Mouse (Mus musculus): ENCODE measurements around the gene Mlf2.

- TF ChIP-seq CTCF (IDR thresholded peaks at IDR 0.05; ENCODE audit: borderline replicate concordance, insufficient read depth, low read length) (no peak), POLR2A (IDR thresholded peaks at IDR 0.05; ENCODE audit: low read depth, low read length) (no peak)
These were observed 5.5 kb downstream of the Mlf2 start for GRCm38 (mm10) chr6:124936681-124937080.

Measured in embryonic fibroblast, embryonic 13.5 days (primary cell).